Mouse (Mus musculus) brown adipose tissue, adult 24 weeks (tissue): ENCODE results near the gene Krt15. TPM values are rescaled to one million over a fixed set of nuclear protein-coding genes. Genes with fewer than 3 reads are reported as not detected.

Experiments
- H3K27ac ChIP-seq: fragments of 200-500 bp; replicated peaks from 2 replicates; pipeline ENCODE4 v1.5.1; 2012; ENCODE audit warnings: low read depth, mild to moderate bottlenecking, low read length
- H3K4me1 ChIP-seq: fragments of 200-500 bp; 2 replicates; pipeline ENCODE4 v1.6.1; 2012; ENCODE audit warnings: low read length, mixed read lengths; ENCODE audit not compliant: control insufficient read depth, insufficient read depth, insufficient read length
- H3K4me3 ChIP-seq: fragments of 200-500 bp; 2 replicates; pipeline ENCODE4 v1.5.1; 2012; ENCODE audit warnings: low read depth, mild to moderate bottlenecking, low read length, moderate library complexity; ENCODE audit not compliant: insufficient read depth
- polyA plus RNA-seq: library from polyadenylated mRNA; stranded (reverse); fragments of >200 nt; gene quantifications from 2 replicates; pipeline ENCODE4 v1.2.4, GENCODE M21; 2012; ENCODE audit not compliant: missing spikeins, insufficient read depth, insufficient read length

The Krt15 gene
- polyA plus RNA-seq, result 0.67 and 2.4 TPM in 2 replicates

GRCm38 (mm10) chr11:100135731-100136130 lies at the start of gene Krt15:
Gene Krt15 (minus strand): TSS chr11:100135928.
- H3K27ac ChIP-seq, result no peak within 1 kb of the TSS
- no peaks in the 10 kb centered on the region for H3K4me1 ChIP-seq

GRCm38 (mm10) chr11:100181725-100182124 lies 46.0 kb upstream of the Krt15 start:
- H3K4me3 ChIP-seq, result no peak overlapping the region
- no peak overlapping the region for H3K27ac ChIP-seq
- no peaks in the 10 kb centered on the region for H3K4me1 ChIP-seq

More at GRCm38 (mm10) chr11:100135731-100136130, at the start of gene Krt15:
- no peak within 1 kb of the TSS for H3K4me3 ChIP-seq

GRCm38 (mm10) chr11:100179260-100179659 lies 43.5 kb upstream of the Krt15 start:
- Histone ChIP-seq H3K4me1 (no peaks in the 10 kb centered on the region), H3K4me3 (no peak overlapping the region), H3K27ac (no peak overlapping the region)

GRCm38 (mm10) chr11:100178307-100178706 lies 42.6 kb upstream of the Krt15 start:
- Histone ChIP-seq H3K4me3 (no peak overlapping the region), H3K27ac (no peak overlapping the region), H3K4me1 (no peaks in the 10 kb centered on the region)

GRCm38 (mm10) chr11:100176791-100177190 lies 41.1 kb upstream of the Krt15 start:
- no peak overlapping the region for H3K4me3 ChIP-seq
- H3K27ac ChIP-seq, result no peak overlapping the region
- no peaks in the 10 kb centered on the region for H3K4me1 ChIP-seq

- no peak overlapping the region for H3K4me3 ChIP-seq
- no peaks in the 10 kb centered on the region for H3K4me1 ChIP-seq
- no peak overlapping the region for H3K27ac ChIP-seq
Measured at GRCm38 (mm10) chr11:100168765-100169762, 33.3 kb upstream of the Krt15 start.

GRCm38 (mm10) chr11:100168071-100168470 lies 32.3 kb upstream of the Krt15 start:
- H3K4me1 ChIP-seq, result no peaks in the 10 kb centered on the region
- H3K27ac ChIP-seq, result no peak overlapping the region
- no peak overlapping the region for H3K4me3 ChIP-seq

- Histone ChIP-seq H3K4me1 (no peaks in the 10 kb centered on the region), H3K4me3 (no peak overlapping the region), H3K27ac (no peak overlapping the region)
Measured at GRCm38 (mm10) chr11:100164392-100164791, 28.7 kb upstream of the Krt15 start.

GRCm38 (mm10) chr11:100157908-100158477 lies 22.3 kb upstream of the Krt15 start:
- no peaks in the 10 kb centered on the region for H3K4me1 ChIP-seq
- no peak overlapping the region for H3K27ac ChIP-seq
- no peak overlapping the region for H3K4me3 ChIP-seq

- H3K4me3 ChIP-seq, result no peak overlapping the region
- no peak overlapping the region for H3K27ac ChIP-seq
- H3K4me1 ChIP-seq, result no peaks in the 10 kb centered on the region
Measured at GRCm38 (mm10) chr11:100157331-100157730, 21.6 kb upstream of the Krt15 start.

- Histone ChIP-seq H3K4me1 (no peaks in the 10 kb centered on the region), H3K27ac (no peak overlapping the region)
Measured at GRCm38 (mm10) chr11:100155497-100156255, 19.9 kb upstream of the Krt15 start.

GRCm38 (mm10) chr11:100148615-100149330 lies 13.0 kb upstream of the Krt15 start, which contains the start of gene Krt19:
Gene Krt19 (minus strand): TSS chr11:100148665.
- Histone ChIP-seq H3K4me1 (no peaks in the 10 kb centered on the region), H3K4me3 (no peak within 1 kb of the TSS), H3K27ac (no peak within 1 kb of the TSS)

More at GRCm38 (mm10) chr11:100155497-100156255, 19.9 kb upstream of the Krt15 start:
- H3K4me3 ChIP-seq, result no peak overlapping the region

- Histone ChIP-seq H3K4me1 (no peaks in the 10 kb centered on the region), H3K27ac (no peak overlapping the region), H3K4me3 (no peak overlapping the region)
Measured at GRCm38 (mm10) chr11:100147566-100148353, 12.0 kb upstream of the Krt15 start.
